Mouse (Mus musculus) heart, adult 8-10 months (tissue): ENCODE measurements at regions not wholly inside any gene's neighbourhood (a gene's known extent, or its start where the extent isn't known, plus 50 kb on each side); places are given as distances from the start of the nearest gene placed in this dataset.

Experiments used
- DNase-seq: peaks from one replicate; pipeline ENCODE4 v3.0.0; 2022; ENCODE audit warnings: low spot score

- DNase-seq = no peak
Measured at GRCm38 (mm10) chr3:19368998-19369397, 259.5 kb downstream of the 1700064H15Rik start.

- DNase-seq = no peak
Measured at GRCm38 (mm10) chr3:19367761-19368160, 260.7 kb downstream of the 1700064H15Rik start.
